Mouse (Mus musculus): ENCODE data around the gene Ripor3. TPM values are rescaled to one million over a fixed set of nuclear protein-coding genes. Genes with fewer than 3 reads are reported as not detected.

Gene Ripor3
- polyA plus RNA-seq, 1 experiment from 2014 or later, result 0.55 TPM

- H3K4me2 ChIP-seq (ENCODE audit: low read depth, severe bottlenecking), result no peak overlapping the region
- H3K36me3 ChIP-seq (ENCODE audit: control insufficient read depth, insufficient read depth, low read length), result peaks cover 33% of the 10 kb centered on the region
- 50% methylated on average over 1 of the region's 1 CpGs for WGBS
These were observed 37.6 kb downstream of the Ripor3 start for GRCm38 (mm10) chr2:167972809-167973208.

DNA sequence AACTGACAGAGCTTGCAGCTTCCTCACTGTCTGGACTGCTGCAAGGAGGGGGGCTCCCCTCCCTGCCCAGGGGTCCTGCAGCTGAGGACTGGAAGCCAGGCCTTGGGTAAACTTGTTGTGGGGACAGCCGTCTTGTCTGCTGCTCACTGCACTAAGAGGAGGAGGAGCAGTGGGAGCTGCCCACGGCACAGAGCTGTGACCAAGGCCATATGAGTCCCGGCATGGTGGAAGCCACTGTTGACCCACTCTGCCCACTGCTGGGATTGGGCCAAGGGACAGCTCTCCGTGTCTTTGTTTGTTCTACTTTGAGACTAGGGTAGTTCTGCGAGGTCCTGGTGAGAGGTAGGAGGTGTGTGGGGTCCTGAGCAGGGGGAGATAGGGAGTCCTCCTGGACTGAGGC, 38.3 kb downstream of the Ripor3 start:
- Histone ChIP-seq H3K4me2 (ENCODE audit: low read depth, severe bottlenecking) (no peak overlapping the region), H3K27ac (replicated peaks; ENCODE audit: low read depth, low read length) (no peak overlapping the region), H3K4me3 (ENCODE audit: low read depth, low read length) (no peak overlapping the region), H3K27me3 (ENCODE audit: control insufficient read depth, insufficient read depth, low read length) (no peaks in the 10 kb centered on the region), H3K4me1 (ENCODE audit: control insufficient read depth, insufficient read depth, low read length) (no peaks in the 10 kb centered on the region), H3K36me3 (ENCODE audit: control insufficient read depth, insufficient read depth, low read length) (peaks cover 32% of the 10 kb centered on the region), H3K9ac (ENCODE audit: low read length) (no peak overlapping the region), H3K9me3 (ENCODE audit: control insufficient read depth, low read length) (no peaks in the 10 kb centered on the region)
- 89% methylated on average over 5 of the region's 5 CpGs for WGBS
- DNase-seq (ENCODE audit: low spot score) (no peak), ATAC-seq (ENCODE audit: insufficient number of reproducible peaks, low FRiP score, low TSS enrichment, low read depth) (no peak)

More at GRCm38 (mm10) chr2:167972809-167973208, 37.6 kb downstream of the Ripor3 start:
- Histone ChIP-seq H3K9me3 (ENCODE audit: control insufficient read depth, low read length) (no peaks in the 10 kb centered on the region), H3K27me3 (ENCODE audit: control insufficient read depth, insufficient read depth, low read length) (no peaks in the 10 kb centered on the region), H3K4me3 (ENCODE audit: low read depth, low read length) (no peak overlapping the region), H3K4me1 (ENCODE audit: control insufficient read depth, insufficient read depth, low read length) (no peaks in the 10 kb centered on the region), H3K9ac (ENCODE audit: low read length) (no peak overlapping the region), H3K27ac (replicated peaks; ENCODE audit: low read depth, low read length) (no peak overlapping the region)
- no peak for ATAC-seq (ENCODE audit: insufficient number of reproducible peaks, low FRiP score, low TSS enrichment, low read depth)
- no peak for DNase-seq (ENCODE audit: low spot score)

DNA sequence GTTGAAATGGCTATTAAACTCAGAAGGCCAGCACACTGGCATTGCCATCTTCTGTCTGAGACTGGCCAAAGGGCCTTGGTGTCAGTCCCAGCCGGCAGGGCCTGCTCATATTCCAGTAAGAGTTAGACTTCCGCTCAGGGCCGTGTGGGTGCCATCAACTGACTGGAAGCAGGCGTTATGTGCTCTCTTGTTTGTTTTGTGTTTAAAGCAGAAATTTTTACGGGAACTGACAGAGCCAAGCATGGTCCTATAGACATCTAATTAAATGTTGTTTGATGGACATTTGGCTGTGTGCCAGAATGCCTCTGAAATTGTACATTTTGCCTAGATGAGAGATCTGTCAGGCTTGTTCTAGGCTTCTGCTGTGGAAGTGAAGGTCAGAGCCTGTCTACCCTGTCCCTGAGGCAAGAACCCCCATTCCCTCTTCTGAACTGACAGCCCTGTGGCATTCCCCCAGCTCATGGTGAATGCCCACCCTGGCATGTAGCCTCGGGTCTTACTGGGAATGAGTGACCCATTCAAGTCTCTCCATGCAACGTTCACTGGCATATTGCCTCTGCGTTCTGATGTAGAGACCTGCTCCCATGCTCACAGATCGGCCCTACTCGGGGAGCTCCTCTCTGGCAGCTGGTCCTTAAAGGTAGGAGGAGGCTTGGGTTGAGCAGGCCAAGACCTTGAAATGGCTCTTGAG, 40.4 kb downstream of the Ripor3 start:
- Histone ChIP-seq H3K4me1 (ENCODE audit: control insufficient read depth, insufficient read depth, low read length) (no peaks in the 10 kb centered on the region), H3K27ac (replicated peaks; ENCODE audit: low read depth, low read length) (no peak overlapping the region), H3K9ac (ENCODE audit: low read length) (no peak overlapping the region), H3K9me3 (ENCODE audit: control insufficient read depth, low read length) (no peaks in the 10 kb centered on the region), H3K4me3 (ENCODE audit: low read depth, low read length) (no peak overlapping the region), H3K27me3 (ENCODE audit: control insufficient read depth, insufficient read depth, low read length) (no peaks in the 10 kb centered on the region), H3K36me3 (ENCODE audit: control insufficient read depth, insufficient read depth, low read length) (peaks cover 24% of the 10 kb centered on the region), H3K4me2 (ENCODE audit: low read depth, severe bottlenecking) (no peak overlapping the region)
- 91% methylated on average over 10 of the region's 10 CpGs for WGBS
- DNase-seq (ENCODE audit: low spot score) (no peak), ATAC-seq (ENCODE audit: insufficient number of reproducible peaks, low FRiP score, low TSS enrichment, low read depth) (no peak)

GRCm38 (mm10) chr2:167968504-167968903, 41.9 kb downstream of the Ripor3 start:
- WGBS, result 93% methylated on average over 7 of the region's 7 CpGs
- no peak overlapping the region for H3K4me3 ChIP-seq (ENCODE audit: low read depth, low read length)
- H3K36me3 ChIP-seq (ENCODE audit: control insufficient read depth, insufficient read depth, low read length), result peaks cover 16% of the 10 kb centered on the region
- ATAC-seq (ENCODE audit: insufficient number of reproducible peaks, low FRiP score, low TSS enrichment, low read depth), result no peak
- H3K4me1 ChIP-seq (ENCODE audit: control insufficient read depth, insufficient read depth, low read length), result no peaks in the 10 kb centered on the region
- no peak overlapping the region for H3K4me2 ChIP-seq (ENCODE audit: low read depth, severe bottlenecking)
- no peaks in the 10 kb centered on the region for H3K27me3 ChIP-seq (ENCODE audit: control insufficient read depth, insufficient read depth, low read length)
- H3K9me3 ChIP-seq (ENCODE audit: control insufficient read depth, low read length), result no peaks in the 10 kb centered on the region
- DNase-seq (ENCODE audit: low spot score), result no peak
- H3K27ac ChIP-seq (replicated peaks; ENCODE audit: low read depth, low read length), result no peak overlapping the region
- no peak overlapping the region for H3K9ac ChIP-seq (ENCODE audit: low read length)

GRCm38 (mm10) chr2:167965911-167966310, 44.5 kb downstream of the Ripor3 start:
- WGBS, result 90% methylated on average over 3 of the region's 3 CpGs
- H3K4me1 ChIP-seq (ENCODE audit: control insufficient read depth, insufficient read depth, low read length), result no peaks in the 10 kb centered on the region
- H3K36me3 ChIP-seq (ENCODE audit: control insufficient read depth, insufficient read depth, low read length), result peaks cover 9% of the 10 kb centered on the region
- no peak overlapping the region for H3K9ac ChIP-seq (ENCODE audit: low read length)
- no peaks in the 10 kb centered on the region for H3K27me3 ChIP-seq (ENCODE audit: control insufficient read depth, insufficient read depth, low read length)
- H3K27ac ChIP-seq (replicated peaks; ENCODE audit: low read depth, low read length), result no peak overlapping the region
- DNase-seq (ENCODE audit: low spot score) (no peak), ATAC-seq (ENCODE audit: insufficient number of reproducible peaks, low FRiP score, low TSS enrichment, low read depth) (no peak)
- H3K4me2 ChIP-seq (ENCODE audit: low read depth, severe bottlenecking), result no peak overlapping the region
- H3K9me3 ChIP-seq (ENCODE audit: control insufficient read depth, low read length), result no peaks in the 10 kb centered on the region
- no peak overlapping the region for H3K4me3 ChIP-seq (ENCODE audit: low read depth, low read length)

DNA sequence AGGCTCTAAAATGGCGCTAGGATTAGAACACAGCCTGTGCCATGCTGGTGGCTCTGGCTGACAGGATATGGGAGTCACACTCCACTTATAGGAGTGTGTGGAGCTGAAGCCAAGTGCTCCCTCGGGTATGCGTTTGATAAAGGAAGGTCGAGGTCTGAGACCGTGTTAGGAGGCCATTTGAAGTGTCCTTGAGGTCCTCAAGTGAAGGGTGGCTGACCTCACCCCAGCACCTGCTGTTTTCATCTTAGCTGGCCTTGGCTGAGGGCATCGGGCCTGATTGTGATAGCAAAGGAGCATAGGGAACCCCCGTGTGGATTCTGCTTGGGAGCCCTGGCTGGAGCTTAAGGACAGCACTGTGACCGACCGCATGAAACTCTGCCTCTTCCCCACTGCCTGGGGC, 46.1 kb downstream of the Ripor3 start:
- Histone ChIP-seq H3K27ac (replicated peaks; ENCODE audit: low read depth, low read length) (no peak overlapping the region), H3K36me3 (ENCODE audit: control insufficient read depth, insufficient read depth, low read length) (peaks cover 9% of the 10 kb centered on the region), H3K9ac (ENCODE audit: low read length) (no peak overlapping the region), H3K9me3 (ENCODE audit: control insufficient read depth, low read length) (no peaks in the 10 kb centered on the region), H3K4me3 (ENCODE audit: low read depth, low read length) (no peak overlapping the region), H3K27me3 (ENCODE audit: control insufficient read depth, insufficient read depth, low read length) (no peaks in the 10 kb centered on the region), H3K4me1 (ENCODE audit: control insufficient read depth, insufficient read depth, low read length) (no peaks in the 10 kb centered on the region), H3K4me2 (ENCODE audit: low read depth, severe bottlenecking) (no peak overlapping the region)
- ATAC-seq (ENCODE audit: insufficient number of reproducible peaks, low FRiP score, low TSS enrichment, low read depth) (no peak), DNase-seq (ENCODE audit: low spot score) (no peak)
- 95% methylated on average over 9 of the region's 9 CpGs for WGBS

GRCm38 (mm10) chr2:167963778-167964300, 46.6 kb downstream of the Ripor3 start:
- Histone ChIP-seq H3K27ac (replicated peaks; ENCODE audit: low read depth, low read length) (no peak overlapping the region), H3K9ac (ENCODE audit: low read length) (no peak overlapping the region), H3K9me3 (ENCODE audit: control insufficient read depth, low read length) (no peaks in the 10 kb centered on the region), H3K36me3 (ENCODE audit: control insufficient read depth, insufficient read depth, low read length) (peaks cover 11% of the 10 kb centered on the region), H3K4me1 (ENCODE audit: control insufficient read depth, insufficient read depth, low read length) (no peaks in the 10 kb centered on the region), H3K4me2 (ENCODE audit: low read depth, severe bottlenecking) (no peak overlapping the region), H3K27me3 (ENCODE audit: control insufficient read depth, insufficient read depth, low read length) (no peaks in the 10 kb centered on the region), H3K4me3 (ENCODE audit: low read depth, low read length) (no peak overlapping the region)
- no peak for ATAC-seq (ENCODE audit: insufficient number of reproducible peaks, low FRiP score, low TSS enrichment, low read depth)
- WGBS, result 92% methylated on average over 9 of the region's 9 CpGs
- DNase-seq (ENCODE audit: low spot score), result no peak

DNA sequence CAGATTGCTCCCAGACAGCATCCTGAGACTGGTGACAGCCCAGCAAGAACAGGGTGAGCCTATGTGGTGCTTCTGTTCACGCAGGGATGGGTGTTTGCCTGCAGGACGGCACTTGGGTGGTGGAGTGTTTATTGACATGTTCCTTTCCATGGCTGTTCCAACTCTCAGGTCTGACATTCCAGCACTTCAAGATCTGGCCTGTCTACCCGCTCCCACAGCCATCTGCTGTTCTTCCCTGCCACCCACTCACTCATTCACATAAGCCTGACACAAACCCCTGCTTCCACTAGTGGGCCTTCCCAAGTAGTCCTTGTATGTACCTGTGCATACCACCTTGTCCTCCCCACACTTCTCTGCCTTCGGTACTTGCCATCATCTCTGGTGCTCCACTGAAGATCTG, 47.2 kb downstream of the Ripor3 start:
- ATAC-seq (ENCODE audit: insufficient number of reproducible peaks, low FRiP score, low TSS enrichment, low read depth), result no peak

DNA sequence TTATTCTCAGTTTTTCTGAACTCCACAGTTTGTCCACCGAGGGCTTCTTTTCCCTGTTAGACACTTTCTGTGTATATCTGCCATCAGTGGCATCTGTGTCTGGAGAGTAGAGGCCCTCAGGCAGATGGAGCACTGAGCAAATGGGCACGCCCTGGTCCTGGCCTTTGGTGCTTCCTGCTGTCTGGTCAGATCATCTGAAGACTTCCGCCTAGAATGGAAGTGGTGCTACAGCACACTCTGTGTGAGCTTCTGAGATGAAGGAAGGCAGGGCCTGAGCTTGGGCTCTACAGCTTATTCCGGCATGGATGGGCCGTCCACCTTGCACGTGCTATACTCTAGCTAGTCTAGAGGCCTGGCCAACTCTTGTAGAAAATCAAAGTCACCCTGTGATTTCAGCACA, 48.1 kb downstream of the Ripor3 start:
- 84% methylated on average over 6 of the region's 6 CpGs for WGBS
- H3K4me1 ChIP-seq (ENCODE audit: control insufficient read depth, insufficient read depth, low read length), result no peaks in the 10 kb centered on the region
- no peaks in the 10 kb centered on the region for H3K9me3 ChIP-seq (ENCODE audit: control insufficient read depth, low read length)
- peak overlapping the region; percentile 12; the same call in 1 of the 2 replicates for H3K9ac ChIP-seq (ENCODE audit: low read length)
- H3K27ac ChIP-seq (replicated peaks; ENCODE audit: low read depth, low read length), result no peak overlapping the region
- no peak overlapping the region for H3K4me3 ChIP-seq (ENCODE audit: low read depth, low read length)
- no peak for ATAC-seq (ENCODE audit: insufficient number of reproducible peaks, low FRiP score, low TSS enrichment, low read depth)
- H3K4me2 ChIP-seq (ENCODE audit: low read depth, severe bottlenecking), result no peak overlapping the region
- H3K27me3 ChIP-seq (ENCODE audit: control insufficient read depth, insufficient read depth, low read length), result no peaks in the 10 kb centered on the region
- H3K36me3 ChIP-seq (ENCODE audit: control insufficient read depth, insufficient read depth, low read length), result peaks cover 10% of the 10 kb centered on the region
- no peak for DNase-seq (ENCODE audit: low spot score)

More for the DNA sequence above, 47.2 kb downstream of the Ripor3 start:
- Histone ChIP-seq H3K36me3 (ENCODE audit: control insufficient read depth, insufficient read depth, low read length) (peaks cover 10% of the 10 kb centered on the region), H3K4me1 (ENCODE audit: control insufficient read depth, insufficient read depth, low read length) (no peaks in the 10 kb centered on the region), H3K27ac (replicated peaks; ENCODE audit: low read depth, low read length) (no peak overlapping the region), H3K27me3 (ENCODE audit: control insufficient read depth, insufficient read depth, low read length) (no peaks in the 10 kb centered on the region), H3K9me3 (ENCODE audit: control insufficient read depth, low read length) (no peaks in the 10 kb centered on the region), H3K4me2 (ENCODE audit: low read depth, severe bottlenecking) (no peak overlapping the region), H3K4me3 (ENCODE audit: low read depth, low read length) (no peak overlapping the region), H3K9ac (ENCODE audit: low read length) (no peak overlapping the region)
- 92% methylated on average over 4 of the region's 4 CpGs for WGBS
- DNase-seq (ENCODE audit: low spot score), result no peak
